Mouse (Mus musculus) layer of hippocampus, postnatal 14 days (tissue): Measurements from ENCODE around the gene Prkcz. TPM values are rescaled to one million over a fixed set of nuclear protein-coding genes. Genes with fewer than 3 reads are reported as not detected.
"Not testable (repeated sequence)": the region's sequence is repeated elsewhere in the genome, so short reads cannot be mapped to it uniquely, and the experiment has no call there.

Experiments
- DNase-seq, 2 experiments: peaks; one replicate each; pipeline ENCODE4 v3.0.0; 2021 to 2022; ENCODE audit warnings: low spot score in 2 of 2, mixed read lengths in 1 of 2
- total RNA-seq, 2 experiments: library from RNA; stranded (reverse); gene quantifications; 2 replicates each; pipeline ENCODE4 v1.2.3; 2021

The Prkcz gene
- total RNA-seq, 2 experiments from 2014 or later, result 148 to 158 TPM

DNA sequence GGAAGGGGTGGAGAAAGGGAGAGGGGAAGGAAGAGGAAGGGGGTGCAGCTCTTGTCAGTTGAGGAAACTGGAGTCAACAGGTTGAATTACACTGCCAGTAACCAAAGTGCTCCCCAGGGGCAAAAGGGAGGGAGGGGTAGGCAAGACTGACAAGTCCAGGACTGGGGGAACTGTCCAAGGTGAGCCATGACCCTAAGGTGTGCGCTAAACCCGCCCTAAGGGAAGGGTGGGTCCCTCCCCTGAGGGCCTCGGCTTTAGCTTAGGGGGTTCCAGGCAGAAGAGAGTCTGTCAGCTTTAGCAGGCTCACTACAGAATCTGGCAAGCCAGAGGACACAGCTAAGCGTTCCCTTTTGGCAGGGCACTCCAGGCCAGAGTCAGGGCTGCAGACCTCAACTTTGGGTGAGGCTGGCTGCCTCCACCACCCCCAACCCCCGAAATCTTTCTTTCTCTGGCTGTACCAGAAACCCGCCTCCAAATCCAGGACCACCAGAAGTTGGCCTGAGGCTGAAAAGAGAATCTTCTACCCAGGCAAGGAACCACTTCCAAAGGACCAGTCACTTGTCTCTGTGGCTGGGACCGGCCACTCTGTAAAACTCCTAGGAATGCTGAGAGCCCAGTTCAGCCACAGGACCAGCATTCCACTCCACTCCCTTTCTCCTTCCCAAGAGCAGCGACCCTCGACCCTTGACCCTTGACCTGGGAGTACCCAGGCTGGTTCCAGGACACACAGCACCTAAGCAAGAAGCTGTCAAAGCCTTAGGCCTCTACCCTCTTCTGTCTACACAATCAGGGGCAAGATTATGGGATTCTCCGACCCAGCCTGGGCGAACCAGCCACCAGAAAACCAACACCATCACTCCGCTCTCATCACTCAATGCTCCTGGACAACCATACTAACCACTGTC, 1.3 kb downstream of the Prkcz start:
- DNase-seq, result no peak

DNA sequence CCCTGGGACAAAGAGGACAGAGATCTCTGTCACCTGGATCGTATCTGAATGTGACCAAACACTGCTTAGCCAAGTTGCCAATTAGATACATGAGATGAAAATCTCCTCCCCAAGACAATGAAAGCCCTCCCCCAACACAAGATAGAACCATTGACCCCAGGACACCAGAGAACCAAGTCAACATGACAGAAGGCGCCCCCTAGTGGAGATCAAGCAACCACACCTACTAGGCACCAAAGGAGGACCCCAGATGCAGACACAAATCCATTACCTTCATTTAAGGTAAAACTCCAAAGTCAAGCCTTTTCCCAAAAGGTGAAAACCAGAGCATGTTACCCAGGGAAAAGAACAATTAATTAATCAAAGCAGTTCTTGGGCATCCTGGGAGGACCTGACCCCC, 3.6 kb downstream of the Prkcz start:
- no peak for DNase-seq

DNA sequence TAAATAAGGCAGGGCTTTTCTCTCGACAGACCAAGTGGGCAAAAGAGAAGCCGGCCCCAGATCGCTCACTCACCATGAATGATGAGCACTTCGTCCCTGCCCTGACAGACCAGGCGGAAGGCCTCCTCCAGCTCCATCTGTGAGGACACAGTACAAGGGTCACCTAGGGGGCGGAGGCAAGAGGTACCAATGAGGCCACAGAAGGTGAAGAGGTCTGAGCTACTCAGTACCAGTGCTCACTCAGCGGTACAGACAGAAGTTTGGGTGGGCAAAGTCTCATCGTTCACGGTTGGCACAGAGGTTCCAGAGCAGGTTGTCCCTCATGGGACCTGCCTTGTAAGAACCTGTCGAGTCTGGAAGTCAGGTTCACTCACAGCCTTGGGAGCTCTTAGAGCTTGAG, 4.8 kb downstream of the Prkcz start:
- DNase-seq, result no peak

DNA sequence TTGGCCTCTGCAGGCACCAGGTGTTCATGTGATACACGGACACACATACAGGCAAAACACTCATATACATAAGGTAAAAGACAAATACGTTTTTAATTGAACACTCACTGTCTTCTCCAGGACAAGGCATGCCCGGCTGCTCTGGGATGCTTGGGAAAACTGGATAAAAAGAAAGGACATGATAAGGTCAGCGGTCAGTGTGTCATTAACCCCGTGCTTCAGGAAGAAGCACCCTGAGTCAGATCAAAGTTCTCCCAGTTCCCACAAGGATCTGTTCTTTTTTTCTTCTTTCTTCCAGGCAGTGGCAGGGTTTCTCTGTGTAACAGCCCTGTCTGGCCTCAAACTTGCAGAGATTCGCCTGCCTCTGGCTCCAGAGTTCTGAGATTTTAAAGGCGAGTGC, 6.6 kb downstream of the Prkcz start:
- DNase-seq, result no peak

DNA sequence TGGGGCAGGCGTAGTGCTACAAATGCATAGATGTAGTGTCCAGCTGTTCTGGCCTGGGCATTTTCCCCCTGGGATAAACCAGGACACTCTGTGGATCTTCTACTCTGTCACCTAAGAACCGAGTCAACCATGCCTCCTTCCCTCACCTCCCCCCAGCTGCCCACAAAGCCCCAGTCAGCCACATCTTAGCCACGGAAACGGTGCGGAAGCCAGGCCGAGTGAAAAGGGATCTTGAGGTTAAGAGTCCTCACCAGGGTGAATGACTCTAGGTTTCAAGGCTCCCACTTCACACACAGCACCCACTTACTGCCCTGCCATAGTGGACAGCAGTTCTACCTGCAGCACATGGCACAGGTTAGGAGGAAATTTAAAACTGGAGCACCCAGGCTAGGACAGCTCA, 7.1 kb downstream of the Prkcz start:
- DNase-seq, result no peak

DNA sequence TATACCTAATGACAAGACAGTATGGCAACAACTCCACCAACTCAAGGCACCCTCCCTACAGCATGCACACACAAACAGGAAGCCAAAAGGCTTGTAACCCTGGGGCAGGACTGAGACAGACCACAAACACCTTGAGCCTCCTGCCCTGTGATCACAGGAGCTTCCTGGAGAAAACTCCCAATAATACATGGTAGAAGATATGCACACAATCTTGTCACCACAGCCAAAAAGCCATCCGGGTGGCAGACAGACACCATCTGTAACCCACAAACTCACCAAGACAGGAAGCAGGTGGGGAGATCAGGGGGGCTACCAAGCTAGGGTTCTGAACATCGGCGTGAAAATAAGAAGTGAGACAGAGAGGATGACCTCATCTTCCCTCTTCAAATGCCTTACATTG, 8.6 kb downstream of the Prkcz start:
- DNase-seq, result no peak

DNA sequence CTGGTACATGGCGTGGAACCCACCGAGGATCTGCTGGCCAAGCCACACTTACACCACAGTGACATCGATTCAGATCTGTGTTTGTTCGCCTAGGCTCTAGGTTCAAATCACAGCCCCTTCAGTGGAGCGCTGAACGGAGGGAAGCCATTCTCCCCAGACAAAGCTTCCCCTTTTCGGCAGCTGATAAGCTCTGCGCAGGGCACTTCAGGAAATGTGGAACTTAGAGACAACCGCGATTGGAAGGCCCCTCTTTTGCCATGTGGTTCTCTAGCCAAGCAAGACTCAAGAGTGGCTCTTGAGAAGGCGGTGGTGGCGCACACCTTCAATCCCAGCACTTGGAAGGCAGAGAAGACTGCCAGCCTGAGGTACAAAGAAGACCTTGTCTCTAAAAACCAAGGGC, 14.8 kb downstream of the Prkcz start:
- no peak for DNase-seq

DNA sequence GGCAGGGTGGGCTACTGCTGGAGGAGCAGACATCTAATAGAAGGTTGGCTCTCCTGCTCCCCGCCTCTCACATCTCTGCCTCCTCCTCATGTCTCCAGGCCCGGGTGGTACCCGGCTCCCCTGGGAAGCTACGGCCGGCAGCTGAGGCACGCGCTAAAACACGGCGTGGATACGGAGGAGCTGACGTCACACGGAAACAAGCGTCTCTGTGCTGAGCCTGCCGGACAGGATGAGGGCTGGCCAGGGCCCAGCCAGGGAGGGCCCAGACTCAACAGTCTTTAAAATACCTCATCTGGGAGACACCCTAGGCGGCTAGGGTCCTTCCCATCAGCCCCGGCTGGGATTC, 15.6 kb downstream of the Prkcz start:
- DNase-seq, result peak; percentile 81 to 84

DNA sequence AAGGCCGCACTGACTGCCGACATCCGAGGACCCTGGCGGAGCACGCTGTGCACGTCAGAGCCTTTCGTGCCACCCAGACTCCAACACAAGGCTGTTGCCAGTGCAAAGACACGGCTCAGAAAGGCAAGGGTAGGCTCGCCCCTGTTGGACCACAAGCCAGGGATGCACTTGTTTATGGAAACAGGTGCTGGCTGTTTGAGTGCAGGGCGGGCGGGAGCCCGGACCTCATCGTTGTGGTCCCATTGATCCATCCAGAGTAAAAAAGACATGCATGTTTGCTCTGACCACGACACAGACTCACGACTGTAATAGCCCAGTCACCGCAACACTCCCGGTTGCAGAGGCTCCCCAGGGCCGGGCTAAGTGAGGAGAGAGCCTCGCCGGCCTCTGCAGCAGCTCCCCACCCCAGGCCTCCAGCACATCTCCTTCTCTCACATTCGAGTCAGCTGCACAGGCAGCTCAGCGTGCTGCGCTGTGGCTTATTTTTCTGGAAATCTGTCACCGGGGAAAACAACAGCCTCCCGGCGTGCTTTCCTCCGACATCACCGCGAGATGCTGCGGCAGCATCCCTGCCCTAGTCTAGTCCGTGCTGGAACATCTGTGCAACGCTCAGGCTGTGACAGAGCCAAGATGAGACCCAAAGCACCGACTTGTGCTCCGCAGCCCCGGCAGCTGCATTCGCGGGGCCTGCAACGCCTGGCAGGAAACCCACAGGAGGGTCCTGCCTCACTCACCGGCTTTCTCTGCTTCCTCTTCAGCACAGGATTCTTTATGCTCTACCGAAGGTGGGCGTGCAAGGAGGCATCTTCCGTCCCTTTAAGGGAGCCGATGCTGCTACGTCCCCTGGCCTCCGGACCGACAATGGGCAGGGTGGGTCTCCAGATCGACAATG, 16.2 kb downstream of the Prkcz start:
- DNase-seq, result peak; percentile 45 to 51

DNA sequence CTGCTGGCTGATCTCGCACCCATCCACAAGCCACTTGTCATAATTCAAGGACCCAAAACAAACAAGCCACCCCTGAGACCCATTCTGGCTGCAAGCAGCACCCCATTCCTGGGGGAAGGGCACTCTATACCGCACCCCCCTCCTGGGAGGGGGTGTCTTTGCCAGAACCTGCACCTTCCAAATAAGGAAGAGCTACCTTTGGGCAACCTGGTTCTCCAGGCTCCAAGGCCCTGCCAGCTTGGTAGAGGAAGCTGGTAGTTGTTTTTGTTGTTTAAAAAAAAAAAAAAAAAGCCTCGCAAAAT, 16.9 kb downstream of the Prkcz start:
- DNase-seq, result peak in 1 of 2 experiments; percentile 26

DNA sequence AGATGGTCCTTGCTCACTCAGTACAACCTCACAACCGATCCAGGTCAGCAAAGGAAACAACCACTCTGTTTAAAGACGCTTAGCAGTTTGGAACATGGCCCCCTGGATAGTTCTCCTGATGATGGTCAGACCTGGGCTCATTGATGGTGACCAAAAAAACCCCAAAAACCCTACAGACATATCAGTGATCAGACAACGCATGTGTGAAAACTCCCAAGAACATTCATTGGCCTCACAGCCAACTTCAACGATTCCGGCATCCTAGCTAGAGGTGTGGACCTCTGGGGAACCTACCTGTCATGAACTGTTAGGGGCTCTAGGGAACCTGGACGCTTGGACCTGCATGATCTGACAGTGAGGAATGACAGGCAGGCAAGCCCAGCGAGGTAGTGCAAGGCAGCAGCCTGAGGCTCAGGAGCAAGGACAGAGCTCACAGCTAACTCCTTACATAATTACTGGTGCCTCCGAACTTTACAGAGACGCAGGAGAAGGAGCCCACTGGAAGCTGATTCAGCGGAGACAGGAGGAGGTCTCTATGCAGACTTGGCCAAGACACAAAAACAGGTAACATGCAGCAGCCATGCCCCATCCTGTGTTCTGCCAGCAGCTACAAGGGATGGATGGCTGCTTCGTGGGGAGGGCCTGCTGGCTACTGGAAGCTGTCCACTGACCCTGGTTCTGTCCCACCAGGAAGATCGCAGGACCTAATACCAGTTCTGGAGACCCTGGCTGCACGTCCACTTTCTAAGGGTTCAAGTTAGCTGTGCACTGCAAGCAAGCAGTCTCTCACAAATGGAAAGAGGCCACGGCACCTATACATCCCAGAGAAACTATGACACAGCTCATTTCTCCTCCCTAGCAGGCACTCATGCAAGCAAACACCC, 17.5 kb downstream of the Prkcz start:
- no peak for DNase-seq

DNA sequence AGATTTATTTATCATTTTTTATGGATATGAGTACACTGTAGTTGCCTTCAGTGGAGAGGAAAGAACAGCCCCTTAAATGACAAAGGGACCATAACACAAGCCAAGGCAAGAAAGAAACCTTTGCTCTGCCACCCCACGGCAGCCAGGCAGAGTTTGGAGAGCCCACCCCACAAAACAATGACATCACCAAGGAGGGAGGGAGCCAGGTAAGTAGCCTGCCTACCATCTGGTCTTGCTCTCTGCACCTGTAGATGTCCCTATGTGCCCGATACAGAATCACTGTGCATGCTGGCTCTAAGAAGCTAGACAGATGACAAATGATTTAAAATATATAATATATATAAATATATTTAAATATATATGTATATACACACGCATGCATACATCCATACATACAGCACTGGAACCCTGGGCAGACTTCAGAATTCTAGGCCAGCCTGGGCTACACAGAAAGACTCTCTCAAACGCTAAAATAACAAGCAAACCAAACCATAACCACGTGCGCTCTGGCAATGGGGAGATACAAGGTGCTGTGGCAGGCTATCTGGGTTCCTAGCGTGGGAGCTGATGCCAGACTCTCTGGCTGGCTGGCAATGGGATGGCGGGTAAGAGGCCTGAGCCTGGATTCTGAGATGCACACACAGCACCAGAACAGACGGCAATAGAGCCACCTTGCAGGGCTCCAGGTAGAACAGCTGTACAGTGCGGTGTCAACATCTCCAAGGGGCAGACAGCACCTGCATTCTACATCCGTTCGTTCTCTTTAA, 24.7 kb downstream of the Prkcz start:
- DNase-seq, result no peak

DNA sequence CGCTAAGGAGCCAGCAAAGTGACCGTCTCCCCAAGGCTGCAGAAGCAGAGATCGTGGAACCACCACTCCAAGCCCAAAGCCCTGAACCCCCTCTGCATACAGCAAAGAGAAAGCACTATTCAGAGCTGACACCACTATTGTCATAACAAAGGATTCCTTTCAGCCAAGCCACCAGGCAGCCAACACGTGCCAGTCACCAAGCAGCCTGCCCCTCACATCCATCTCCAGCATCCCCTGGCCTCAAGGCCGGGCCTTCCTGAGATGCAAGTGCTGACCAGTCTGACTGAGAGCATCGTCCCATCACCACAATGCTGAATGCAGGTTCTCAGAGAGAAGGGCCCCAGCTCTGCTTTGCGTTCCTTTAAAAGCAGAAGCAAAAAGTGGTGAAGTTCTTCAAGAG, 28.9 kb downstream of the Prkcz start:
- DNase-seq, result no peak

DNA sequence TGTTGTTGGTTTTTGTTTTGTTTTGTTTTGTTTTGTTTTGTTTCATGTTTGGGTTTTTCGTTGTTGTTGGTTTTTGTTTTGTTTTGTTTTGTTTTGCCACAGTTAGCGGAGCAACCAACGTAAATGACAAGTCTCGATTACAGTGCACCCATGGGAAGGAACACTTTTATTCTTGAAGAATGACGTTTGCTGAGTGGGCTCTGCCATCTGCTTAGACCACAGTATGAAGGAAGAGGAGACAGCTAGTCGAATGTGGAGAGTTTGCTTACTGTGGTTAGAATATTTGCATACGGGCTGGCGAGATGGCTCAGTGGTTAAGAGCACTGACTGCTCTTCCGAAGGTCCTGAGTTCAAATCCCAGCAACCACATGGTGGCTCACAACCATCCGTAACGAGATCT, 32.8 kb downstream of the Prkcz start:
- not testable (repeated sequence) for DNase-seq

DNA sequence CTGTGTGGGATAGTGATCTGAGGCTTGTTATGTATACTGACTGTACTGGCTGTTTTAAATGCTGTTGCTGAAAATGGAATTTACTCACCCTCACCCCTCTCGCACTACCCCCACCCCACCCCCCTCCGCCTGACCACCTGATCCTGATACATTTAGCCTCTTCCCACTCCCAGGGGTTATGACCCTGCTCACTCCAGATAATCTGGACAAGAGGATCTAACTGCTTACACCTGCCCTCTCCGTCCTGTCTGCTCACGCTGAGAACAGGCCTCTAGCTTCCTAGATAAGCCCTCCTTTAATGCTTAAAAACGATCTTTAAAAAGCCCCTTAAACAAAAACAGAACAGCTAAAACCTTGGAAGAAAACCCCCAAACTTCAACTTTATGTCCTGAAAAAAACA, 35.4 kb downstream of the Prkcz start:
- no peak for DNase-seq

DNA sequence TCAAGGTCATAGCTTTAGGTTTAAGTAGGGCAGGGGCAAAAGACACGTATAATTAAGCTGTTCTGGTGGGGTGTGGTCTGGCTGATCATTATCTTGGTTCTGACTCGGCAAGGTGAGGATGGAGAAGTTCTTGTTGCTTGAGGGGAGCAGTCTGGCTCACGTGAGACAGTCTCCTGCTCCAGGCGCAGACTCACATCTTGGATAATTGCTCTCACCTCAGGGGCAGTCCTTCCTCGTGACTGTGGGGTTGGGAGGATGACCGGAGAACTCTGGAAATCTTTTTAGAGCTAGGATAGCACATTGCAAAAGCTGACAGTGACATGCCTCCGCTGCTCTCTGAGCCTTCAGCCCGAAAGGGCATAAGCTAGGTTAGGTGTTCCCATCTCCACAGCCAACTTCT, 36.6 kb downstream of the Prkcz start:
- DNase-seq, result no peak

DNA sequence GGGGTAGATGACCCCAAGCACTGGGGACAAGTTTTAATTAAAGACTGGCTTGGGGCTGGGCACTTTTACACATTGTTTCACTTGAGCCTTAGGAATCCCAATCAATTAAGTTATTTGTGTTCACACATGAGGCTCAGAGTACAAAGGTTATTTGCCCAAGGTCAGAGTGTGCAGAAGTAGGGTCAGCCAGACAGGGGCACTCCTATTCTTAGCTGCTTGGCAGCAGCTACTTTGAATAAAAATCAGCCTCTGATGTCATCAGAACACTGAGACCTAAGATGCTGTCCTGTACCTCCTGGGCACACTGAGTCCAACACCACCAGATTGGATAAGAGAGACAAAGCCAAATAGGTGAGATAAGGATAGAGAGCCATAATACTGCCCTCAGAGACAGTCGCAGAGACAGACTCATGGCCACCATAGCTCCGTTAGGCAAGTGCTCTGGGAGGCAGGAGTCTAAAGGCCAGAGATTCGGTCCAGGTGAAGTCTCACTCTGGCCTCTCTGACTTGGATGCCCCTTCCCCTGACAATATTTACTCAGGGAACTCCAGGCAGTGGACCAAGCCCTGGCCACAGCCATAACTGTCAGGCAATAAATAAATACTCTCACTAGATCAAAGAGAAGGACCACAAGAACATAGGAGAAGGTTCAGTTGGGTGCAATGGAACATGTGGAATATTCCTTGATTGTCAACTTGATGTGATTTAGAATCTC, 37.9 kb downstream of the Prkcz start:
- no peak for DNase-seq

DNA sequence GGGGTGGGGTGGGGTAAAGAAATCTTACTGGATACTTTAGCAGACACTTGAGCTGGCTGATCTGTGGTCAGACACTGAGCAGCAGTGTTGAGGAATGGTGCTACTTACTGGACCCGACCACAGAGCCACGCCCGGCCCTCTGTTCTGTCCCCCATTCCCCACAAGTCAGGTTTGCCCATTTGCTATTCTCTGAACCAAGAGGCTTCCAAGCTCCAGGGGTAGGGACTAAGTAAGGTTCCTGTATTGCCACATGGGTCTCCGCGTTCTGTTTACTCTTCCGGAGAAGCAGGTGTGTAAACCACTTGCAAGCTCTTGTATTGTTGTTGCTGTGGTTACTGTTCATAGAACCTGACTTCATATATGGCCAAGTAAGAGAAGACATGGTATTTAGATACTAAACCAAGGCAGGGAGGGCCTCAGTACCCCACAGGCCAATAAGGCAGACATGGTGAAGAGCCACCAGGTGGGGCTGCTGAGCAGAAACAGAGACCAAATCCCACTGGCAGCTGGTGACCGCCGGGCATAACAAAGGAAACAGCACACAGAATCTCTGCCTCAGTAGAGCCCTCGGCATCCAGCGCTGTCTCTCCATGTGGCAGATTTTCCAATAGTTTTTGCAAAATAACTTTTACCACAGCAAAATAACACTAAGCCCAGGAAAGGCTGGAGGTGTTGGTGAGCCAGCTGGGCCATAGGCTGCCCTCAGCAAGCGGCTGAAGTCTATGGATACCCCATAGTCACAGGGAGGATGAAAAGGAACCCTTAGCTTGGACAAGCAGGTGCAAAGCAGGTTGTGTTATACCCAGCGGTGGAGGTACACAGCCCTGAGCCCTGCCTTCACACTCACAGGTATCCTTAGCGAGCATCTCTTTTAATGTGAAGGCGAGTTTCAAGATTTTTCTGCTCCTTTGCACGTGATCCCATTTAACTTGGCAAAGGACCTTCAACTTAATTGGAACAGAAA, 40.6 kb downstream of the Prkcz start:
- DNase-seq, result peak; percentile 36 to 60

DNA sequence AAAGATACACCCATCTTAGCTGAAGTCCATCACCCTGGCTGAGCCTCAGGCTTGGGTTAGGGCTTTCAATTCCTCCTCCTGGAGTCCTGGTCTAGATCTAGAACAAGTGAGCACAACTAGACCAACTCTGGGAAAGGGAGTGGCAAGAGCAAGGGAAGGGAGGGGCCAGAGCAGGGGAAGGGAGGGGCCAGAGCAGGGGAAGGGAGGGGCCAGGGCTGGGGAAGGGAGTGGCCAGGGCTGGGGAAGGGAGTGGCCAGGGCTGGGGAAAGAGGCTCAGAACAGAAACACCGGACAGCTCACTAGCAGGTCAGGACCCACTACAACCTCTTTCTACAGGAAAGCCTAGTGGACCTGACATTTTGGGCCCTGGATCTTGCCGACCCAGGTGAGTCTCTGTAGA, 42.9 kb downstream of the Prkcz start:
- no peak for DNase-seq
